Mouse (Mus musculus) embryonic stem cell, embryonic (primary cell): ENCODE measurements around the gene Samd4.

Source experiments
- CTCF ChIA-PET, 4 experiments: fragments of 300-600 bp in 2 of 4; fragments of 350-600 bp in 2 of 4; sonication (Branson Sonifier 250); formaldehyde crosslinking; loops; one replicate each; lab custom pipeline; 2022; ENCODE audit warnings: inconsistent platforms in 2 of 4; lab: Charles Lee
- POLR2A ChIA-PET, 4 experiments: fragments of 300-600 bp in 2 of 4; fragments of 350-600 bp in 2 of 4; sonication (Branson Sonifier 250); formaldehyde crosslinking; loops; one replicate each; lab custom pipeline; 2022; ENCODE audit warnings: antibody characterized with exemption in 4 of 4, inconsistent platforms in 1 of 4; lab: Charles Lee

Gene Samd4

GRCm38 (mm10) chr14:47074045-47074666 is 191.5 kb downstream of the Samd4 start:
- POLR2A ChIA-PET, result interaction anchor here in 3 of 4 experiments (0.6 to 1.4 kb wide), 6 partner anchors 11 to 1355 kb away, joined by 3 to 7 read pairs (median 3); no protein-coding TSS in a partner anchor
- CTCF ChIA-PET, result interaction anchor here (0.5 to 4.3 kb wide), 30 partner anchors 9 to 683 kb away, joined by 3 to 93 read pairs (median 3); partner anchors contain the start of genes Bmp4 (in 1 of the 4), Gch1 (in 1 of the 4) and Samd4 (in 1 of the 4)

- ChIA-PET CTCF (interaction anchor here (0.5 to 4.3 kb wide), 30 partner anchors 8 to 657 kb away, joined by 3 to 93 read pairs (median 3); partner anchors contain the start of genes Gch1 (in 1 of the 4) and Samd4 (in 1 of the 4)), POLR2A (interaction anchor here in 3 of 4 experiments (0.6 to 1.4 kb wide), 4 partner anchors 12 to 1746 kb away, joined by 3 to 7 read pairs (median 4); partner anchors contain the start of gene Psmc6 (in 1 of the 3))
Observed at GRCm38 (mm10) chr14:47075010-47075677, 192.5 kb downstream of the Samd4 start.

DNA sequence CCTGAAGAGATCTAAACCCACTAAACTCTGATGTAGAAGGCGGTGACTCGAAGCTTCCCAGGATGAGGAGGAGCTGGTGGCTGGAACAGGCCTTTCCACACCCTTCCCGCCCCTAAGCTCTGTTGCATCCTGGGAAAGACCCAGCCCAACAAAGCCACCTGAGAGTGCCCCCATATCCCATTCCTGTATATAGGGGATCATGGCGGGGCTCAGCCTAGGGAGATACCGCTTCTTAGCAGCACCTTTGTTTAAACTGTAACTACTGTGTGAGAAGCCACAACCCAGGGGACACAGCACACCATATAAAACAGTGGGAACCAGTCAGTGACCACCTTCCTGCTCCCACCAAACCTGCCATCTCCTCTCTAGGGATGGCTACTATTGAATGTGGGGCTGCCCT is 193.2 kb downstream of the Samd4 start:
- CTCF ChIA-PET, result interaction anchor here in 2 of 4 experiments (0.6 to 3.0 kb wide), 5 partner anchors 9 to 135 kb away, joined by 3 to 28 read pairs (median 4); no protein-coding TSS in a partner anchor

DNA sequence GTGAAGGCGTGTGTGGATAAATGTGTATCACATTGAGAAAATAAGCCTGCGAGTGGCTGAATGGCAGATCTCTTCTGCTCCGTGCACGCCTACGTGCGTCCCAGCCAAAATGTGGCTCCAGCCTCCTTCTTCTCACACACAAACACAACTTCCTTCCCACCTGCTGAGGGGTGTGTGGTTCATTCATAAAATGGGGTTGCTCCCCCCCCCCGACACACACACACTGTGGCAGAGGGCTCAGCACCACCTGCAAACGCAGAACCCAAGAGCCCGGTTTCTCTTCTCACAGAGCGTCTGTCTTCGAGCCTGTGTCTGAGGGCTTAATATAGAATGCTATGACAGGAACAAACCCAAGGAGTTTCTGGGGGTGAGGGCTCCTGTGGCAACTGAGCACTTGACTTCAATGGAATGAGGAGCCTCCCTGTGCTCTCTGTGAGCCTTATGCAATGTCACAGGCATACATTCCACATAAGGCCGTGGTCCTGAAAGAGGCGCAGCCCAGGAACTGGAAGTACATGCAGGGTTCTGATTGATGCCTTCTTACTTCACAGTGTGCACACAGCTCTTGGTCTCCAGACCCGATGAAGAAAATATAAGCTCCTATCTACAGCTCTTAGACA is 194.4 kb downstream of the Samd4 start:
- POLR2A ChIA-PET, result no interaction called here

More for the DNA sequence above, 193.2 kb downstream of the Samd4 start:
- POLR2A ChIA-PET, result interaction anchor here in 1 of 4 experiments (0.6 kb wide), 1 partner anchor 1746 kb away, joined by 4 read pairs; the partner anchor contains the start of gene Psmc6

DNA sequence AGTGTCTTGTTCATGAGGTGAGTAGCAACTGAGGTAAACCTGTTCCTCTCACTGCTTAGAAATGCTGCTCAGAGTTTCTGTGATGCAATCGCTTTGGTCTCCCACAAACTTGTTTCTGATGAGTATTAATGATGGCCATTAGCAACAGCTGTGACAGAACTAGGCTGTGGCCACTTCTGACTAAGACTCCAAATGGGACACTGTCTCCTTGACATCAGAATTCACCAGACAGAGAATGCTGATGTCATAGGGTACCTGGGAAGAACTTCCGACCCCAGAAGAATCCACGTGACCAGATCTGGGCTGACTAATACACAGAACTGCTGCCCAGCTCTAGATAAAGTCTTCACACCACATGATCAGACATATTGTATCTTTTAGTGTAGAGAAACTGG is 194.9 kb downstream of the Samd4 start:
- ChIA-PET CTCF (interaction anchor here in 1 of 4 experiments (1.0 kb wide), 1 partner anchor 9 kb away, joined by 9 read pairs; no protein-coding TSS in a partner anchor), POLR2A (no interaction called here)

More for the DNA sequence above, 194.4 kb downstream of the Samd4 start:
- CTCF ChIA-PET, result interaction anchor here in 1 of 4 experiments (1.0 kb wide), 1 partner anchor 10 kb away, joined by 9 read pairs; no protein-coding TSS in a partner anchor

DNA sequence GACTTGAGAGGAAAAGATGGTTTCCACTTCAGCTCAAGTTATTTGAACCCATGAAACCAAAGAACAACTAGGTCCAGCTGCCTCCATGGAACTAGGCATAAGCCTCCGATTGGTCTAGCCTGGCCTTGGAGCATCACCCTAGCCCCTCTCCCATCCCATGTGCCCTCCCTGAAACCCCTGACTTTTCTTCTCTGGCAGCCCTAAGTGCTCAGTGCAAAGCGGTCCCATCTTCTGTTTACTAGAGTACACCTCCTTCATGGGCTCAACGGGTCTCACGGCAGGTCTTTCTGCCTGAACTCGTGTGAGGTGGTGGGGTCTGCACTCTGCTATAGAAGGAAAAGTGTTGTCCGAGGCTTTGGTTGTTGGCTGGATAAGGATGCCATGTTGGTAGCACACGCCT is 197.3 kb downstream of the Samd4 start:
- CTCF ChIA-PET, result interaction anchor here in 2 of 4 experiments (1.1 to 1.9 kb wide), 2 partner anchors 8 to 377 kb away, joined by 3 to 4 read pairs; no protein-coding TSS in a partner anchor
- POLR2A ChIA-PET, result no interaction called here

GRCm38 (mm10) chr14:47083311-47083710 is 200.7 kb downstream of the Samd4 start:
- POLR2A ChIA-PET, result interaction anchor here in 1 of 4 experiments (1.5 kb wide), 1 partner anchor 201 kb away, joined by 4 read pairs; the partner anchor contains the start of gene Samd4

GRCm38 (mm10) chr14:47083838-47084237 is 201.2 kb downstream of the Samd4 start:
- POLR2A ChIA-PET, result interaction anchor here in 1 of 4 experiments (1.5 kb wide), 1 partner anchor 202 kb away, joined by 4 read pairs; the partner anchor contains the start of gene Samd4
- CTCF ChIA-PET, result interaction anchor here in 2 of 4 experiments (0.8 to 2.8 kb wide), 3 partner anchors 9 to 10 kb away, joined by 3 to 13 read pairs (median 5); no protein-coding TSS in a partner anchor

More at GRCm38 (mm10) chr14:47083311-47083710, 200.7 kb downstream of the Samd4 start:
- CTCF ChIA-PET, result interaction anchor here (0.6 to 2.8 kb wide), 6 partner anchors 9 to 198 kb away, joined by 3 to 13 read pairs (median 3); no protein-coding TSS in a partner anchor

GRCm38 (mm10) chr14:47084686-47085085 is 202.0 kb downstream of the Samd4 start:
- POLR2A ChIA-PET, result interaction anchor here in 1 of 4 experiments (1.1 kb wide), 1 partner anchor 11 kb away, joined by 4 read pairs; no protein-coding TSS in a partner anchor
- CTCF ChIA-PET, result interaction anchor here in 2 of 4 experiments (1.1 to 3.5 kb wide), 3 partner anchors 10 to 12 kb away, joined by 5 to 93 read pairs (median 13); no protein-coding TSS in a partner anchor

GRCm38 (mm10) chr14:47086123-47086522 is 203.5 kb downstream of the Samd4 start:
- CTCF ChIA-PET, result interaction anchor here (0.5 to 3.5 kb wide), 107 partner anchors 9 to 1623 kb away, joined by 3 to 93 read pairs (median 5); partner anchors contain the start of genes Cnih1 (in 3 of the 4), Samd4 (in 3 of the 4), Cgrrf1 (in 1 of the 4) and Gch1 (in 1 of the 4)
- POLR2A ChIA-PET, result interaction anchor here (0.6 to 2.5 kb wide), 12 partner anchors 10 to 482 kb away, joined by 3 to 9 read pairs (median 4); no protein-coding TSS in a partner anchor

- POLR2A ChIA-PET, result interaction anchor here (0.5 to 2.5 kb wide), 19 partner anchors 10 to 482 kb away, joined by 3 to 9 read pairs (median 3); no protein-coding TSS in a partner anchor
- CTCF ChIA-PET, result interaction anchor here (0.5 to 3.5 kb wide), 155 partner anchors 7 to 1624 kb away, joined by 3 to 93 read pairs (median 4); partner anchors contain the start of genes Cnih1 (in 3 of the 4), Samd4 (in 3 of the 4), Cgrrf1 (in 1 of the 4) and Gch1 (in 1 of the 4)
Observed at GRCm38 (mm10) chr14:47086743-47087142, 204.1 kb downstream of the Samd4 start.

- POLR2A ChIA-PET, result interaction anchor here (0.5 to 2.5 kb wide), 17 partner anchors 8 to 446 kb away, joined by 3 to 9 read pairs (median 3); no protein-coding TSS in a partner anchor
- CTCF ChIA-PET, result interaction anchor here (0.5 to 3.5 kb wide), 137 partner anchors 8 to 1035 kb away, joined by 3 to 93 read pairs (median 4); partner anchors contain the start of genes Cnih1 (in 3 of the 4), Samd4 (in 3 of the 4), Cgrrf1 (in 1 of the 4) and Gch1 (in 1 of the 4)
Observed at GRCm38 (mm10) chr14:47087182-47087581, 204.5 kb downstream of the Samd4 start.

DNA sequence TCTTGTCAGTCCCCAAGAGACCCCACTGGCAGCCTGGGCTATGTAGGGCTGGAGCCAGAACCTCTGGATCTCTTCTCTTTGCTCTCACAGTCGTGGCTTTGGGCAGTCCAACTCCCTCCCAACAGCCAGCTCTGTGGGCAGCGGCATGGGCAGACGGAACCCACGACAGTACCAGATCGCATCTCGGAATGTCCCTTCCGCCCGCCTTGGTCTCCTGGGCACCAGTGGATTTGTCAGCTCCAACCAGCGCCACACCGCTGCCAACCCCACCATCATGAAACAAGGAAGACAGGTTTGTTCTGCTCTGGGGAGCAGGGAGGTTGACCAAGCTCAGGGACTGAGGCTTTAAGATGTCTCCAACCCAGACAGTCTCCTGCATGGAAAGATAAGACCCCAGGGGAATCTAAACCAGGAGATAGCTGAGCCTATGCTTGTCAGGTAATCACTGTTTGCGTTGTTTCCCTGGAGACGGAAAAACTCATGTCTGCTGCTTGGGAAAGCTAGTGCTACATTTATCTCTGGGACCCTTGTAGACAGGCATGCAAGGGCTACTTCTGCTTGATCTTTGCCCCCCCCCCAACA is 205.1 kb downstream of the Samd4 start:
- CTCF ChIA-PET, result interaction anchor here (0.5 to 3.5 kb wide), 104 partner anchors 8 to 759 kb away, joined by 3 to 93 read pairs (median 5); partner anchors contain the start of genes Cnih1 (in 3 of the 4), Samd4 (in 3 of the 4), Cgrrf1 (in 1 of the 4) and Gch1 (in 1 of the 4)
- POLR2A ChIA-PET, result interaction anchor here (0.6 to 2.5 kb wide), 13 partner anchors 9 to 446 kb away, joined by 3 to 9 read pairs (median 4); no protein-coding TSS in a partner anchor

DNA sequence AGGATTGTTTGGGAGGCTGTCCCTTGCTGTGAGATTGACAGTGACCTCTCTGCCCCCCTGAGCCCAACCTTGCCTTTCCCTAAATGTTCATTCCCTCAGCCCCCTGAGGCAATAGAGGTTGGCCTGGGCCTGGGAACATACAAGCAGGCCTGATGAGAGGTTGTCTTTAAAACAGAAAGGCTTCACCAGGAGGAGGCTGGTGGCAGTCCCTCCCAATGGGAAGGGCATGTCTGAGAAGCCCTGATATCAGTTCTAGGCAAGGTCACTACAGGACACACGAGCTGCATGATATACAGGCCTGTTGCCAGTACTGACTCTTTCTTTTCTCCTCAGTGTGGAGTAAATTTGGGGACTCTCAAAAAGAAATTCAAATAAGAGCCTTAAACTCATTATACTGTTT is 205.7 kb downstream of the Samd4 start:
- ChIA-PET CTCF (interaction anchor here (0.6 to 3.5 kb wide), 21 partner anchors 9 to 1048 kb away, joined by 3 to 93 read pairs (median 7); partner anchors contain the start of genes Samd4 (in 2 of the 4) and Cnih1 (in 1 of the 4)), POLR2A (interaction anchor here in 2 of 4 experiments (2.3 to 2.5 kb wide), 2 partner anchors 8 to 14 kb away, joined by 7 to 9 read pairs; no protein-coding TSS in a partner anchor)

DNA sequence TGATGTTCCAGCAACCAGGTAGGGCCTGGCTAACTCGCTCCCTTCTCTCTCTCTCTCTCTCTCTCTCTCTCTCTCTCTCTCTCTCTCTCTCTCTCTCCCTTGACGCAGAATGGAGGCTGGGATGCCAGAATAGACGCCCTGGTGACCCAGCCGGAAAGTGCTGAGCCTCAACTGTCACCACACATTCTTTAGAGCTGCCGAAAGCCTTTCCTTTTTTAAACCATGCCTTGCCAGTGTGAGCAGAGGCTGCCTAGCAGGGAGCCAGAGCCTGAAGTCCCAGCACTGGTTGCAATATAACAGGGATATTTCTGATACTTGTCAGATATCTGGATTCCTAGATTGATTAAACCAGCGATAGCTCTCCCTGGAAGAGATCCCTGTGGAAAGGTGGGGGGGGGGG is 206.5 kb downstream of the Samd4 start:
- CTCF ChIA-PET, result interaction anchor here in 3 of 4 experiments (0.5 to 1.1 kb wide), 6 partner anchors 8 to 1405 kb away, joined by 3 to 15 read pairs (median 4); no protein-coding TSS in a partner anchor
- POLR2A ChIA-PET, result interaction anchor here in 1 of 4 experiments (0.7 kb wide), 1 partner anchor 216 kb away, joined by 3 read pairs; no protein-coding TSS in a partner anchor

GRCm38 (mm10) chr14:47091908-47092307 is 209.3 kb downstream of the Samd4 start:
- ChIA-PET POLR2A (no interaction called here), CTCF (no interaction called here)
